Mouse (Mus musculus): ENCODE measurements at regions not wholly inside any gene's neighbourhood (a gene's known extent, or its start where the extent isn't known, plus 50 kb on each side); places are given as distances from the start of the nearest gene placed in this dataset.

- Histone ChIP-seq H3K27me3 (peaks cover 16% of the 10 kb centered on the region; the same call in 1 of the 2 replicates), H3K4me2 (no peak overlapping the region), H3K27ac (replicated peaks) (no peak overlapping the region), H3K36me3 (no peaks in the 10 kb centered on the region), H3K4me3 (no peak overlapping the region), H3K4me1 (replicated peaks) (peaks cover 64% of the 10 kb centered on the region), H3K9ac (no peak overlapping the region), H3K9me3 (no peaks in the 10 kb centered on the region)
- ATAC-seq (ENCODE audit: low read depth) = no peak; the same call in 1 of the 2 replicates
- 28% methylated on average over 8 of the region's 8 CpGs for WGBS
These were observed 76.4 kb downstream of the Ackr3 start for GRCm38 (mm10) chr1:90280227-90280626.

- Histone ChIP-seq H3K27me3 (peaks cover 10% of the 10 kb centered on the region; the same call in 1 of the 2 replicates), H3K9ac (no peak overlapping the region), H3K4me1 (replicated peaks) (peaks cover 71% of the 10 kb centered on the region), H3K4me3 (no peak overlapping the region), H3K4me2 (no peak overlapping the region), H3K9me3 (no peaks in the 10 kb centered on the region), H3K27ac (replicated peaks) (no peak overlapping the region), H3K36me3 (no peaks in the 10 kb centered on the region)
- WGBS = 95% methylated on average over 1 of the region's 1 CpGs
- ATAC-seq (ENCODE audit: low read depth) = no peak
These were observed 77.5 kb downstream of the Ackr3 start for GRCm38 (mm10) chr1:90281255-90281654.

GRCm38 (mm10) chr1:90281956-90282355 lies 78.2 kb downstream of the Ackr3 start:
- H3K27me3 ChIP-seq = 0 out of 2 replicates have a peak, but pooled peaks cover 6% of the 10 kb centered on the region
- H3K27ac ChIP-seq (replicated peaks) = no peak overlapping the region
- H3K4me2 ChIP-seq = no peak overlapping the region
- WGBS = 91% methylated on average over 6 of the region's 6 CpGs
- H3K9ac ChIP-seq = no peak overlapping the region
- no peak overlapping the region for H3K4me3 ChIP-seq
- peaks cover 71% of the 10 kb centered on the region for H3K4me1 ChIP-seq (replicated peaks)
- ATAC-seq (ENCODE audit: low read depth) = no peak
- H3K9me3 ChIP-seq = no peaks in the 10 kb centered on the region
- H3K36me3 ChIP-seq = no peaks in the 10 kb centered on the region

GRCm38 (mm10) chr1:90282367-90282766 lies 78.6 kb downstream of the Ackr3 start:
- Histone ChIP-seq H3K4me1 (replicated peaks) (peaks cover 68% of the 10 kb centered on the region), H3K4me2 (no peak overlapping the region), H3K36me3 (no peaks in the 10 kb centered on the region), H3K27me3 (0 out of 2 replicates have a peak, but pooled peaks cover 4% of the 10 kb centered on the region), H3K4me3 (no peak overlapping the region), H3K9me3 (no peaks in the 10 kb centered on the region), H3K9ac (no peak overlapping the region), H3K27ac (replicated peaks) (no peak overlapping the region)
- no peak for ATAC-seq (ENCODE audit: low read depth)
- 83% methylated on average over 8 of the region's 8 CpGs for WGBS

GRCm38 (mm10) chr1:90283176-90283775 lies 79.5 kb downstream of the Ackr3 start:
- Histone ChIP-seq H3K4me3 (no peak overlapping the region), H3K4me2 (no peak overlapping the region), H3K36me3 (no peaks in the 10 kb centered on the region), H3K9me3 (no peaks in the 10 kb centered on the region), H3K4me1 (replicated peaks) (peaks cover 64% of the 10 kb centered on the region), H3K27ac (replicated peaks) (peak overlapping the region; percentile 24; the same call in 1 of the 2 replicates), H3K27me3 (0 out of 2 replicates have a peak, but pooled peaks cover 4% of the 10 kb centered on the region), H3K9ac (no peak overlapping the region)
- no peak for ATAC-seq (ENCODE audit: low read depth)
- WGBS = 36% methylated on average over 11 of the region's 11 CpGs

- Histone ChIP-seq H3K27me3 (0 out of 2 replicates have a peak, but pooled peaks cover 4% of the 10 kb centered on the region), H3K36me3 (no peaks in the 10 kb centered on the region), H3K9me3 (no peaks in the 10 kb centered on the region), H3K4me1 (replicated peaks) (peaks cover 63% of the 10 kb centered on the region), H3K4me3 (no peak overlapping the region), H3K27ac (replicated peaks) (no peak overlapping the region), H3K4me2 (no peak overlapping the region), H3K9ac (no peak overlapping the region)
- ATAC-seq (ENCODE audit: low read depth) = no peak
- 69% methylated on average over 6 of the region's 6 CpGs for WGBS
These were observed 80.3 kb downstream of the Ackr3 start for GRCm38 (mm10) chr1:90283912-90284636.

- Histone ChIP-seq H3K27me3 (no peaks in the 10 kb centered on the region), H3K27ac (replicated peaks) (no peak overlapping the region), H3K9me3 (no peaks in the 10 kb centered on the region), H3K4me2 (no peak overlapping the region), H3K4me1 (replicated peaks) (peaks cover 63% of the 10 kb centered on the region), H3K9ac (no peak overlapping the region), H3K36me3 (no peaks in the 10 kb centered on the region), H3K4me3 (no peak overlapping the region)
- ATAC-seq (ENCODE audit: low read depth) = no peak
- WGBS = 56% methylated on average over 4 of the region's 4 CpGs
These were observed 81.5 kb downstream of the Ackr3 start for GRCm38 (mm10) chr1:90285318-90285717.

GRCm38 (mm10) chr1:90287251-90287650 lies 83.5 kb downstream of the Ackr3 start:
- ATAC-seq (ENCODE audit: low read depth) = no peak
- WGBS = 88% methylated on average over 3 of the region's 3 CpGs
- Histone ChIP-seq H3K4me1 (replicated peaks) (peaks cover 68% of the 10 kb centered on the region), H3K27ac (replicated peaks) (no peak overlapping the region), H3K27me3 (no peaks in the 10 kb centered on the region), H3K4me2 (no peak overlapping the region), H3K4me3 (no peak overlapping the region), H3K9ac (no peak overlapping the region), H3K36me3 (no peaks in the 10 kb centered on the region), H3K9me3 (no peaks in the 10 kb centered on the region)

GRCm38 (mm10) chr1:90288892-90289731 lies 85.3 kb downstream of the Ackr3 start:
- peak; percentile 3; the same call in 1 of the 2 replicates for ATAC-seq (ENCODE audit: low read depth)

GRCm38 (mm10) chr1:90289732-90290215 lies 86.0 kb downstream of the Ackr3 start:
- Histone ChIP-seq H3K9ac (0 out of 2 replicates have a peak overlapping the region, but pooled peaks have one; percentile 8), H3K27ac (replicated peaks) (peak overlapping the region; percentile 52), H3K27me3 (no peaks in the 10 kb centered on the region), H3K4me2 (no peak overlapping the region), H3K9me3 (no peaks in the 10 kb centered on the region), H3K36me3 (no peaks in the 10 kb centered on the region), H3K4me3 (no peak overlapping the region), H3K4me1 (replicated peaks) (peaks cover 43% of the 10 kb centered on the region)
- peak; percentile 25 for ATAC-seq (ENCODE audit: low read depth)
- 18% methylated on average over 6 of the region's 6 CpGs for WGBS

More at GRCm38 (mm10) chr1:90288892-90289731, 85.3 kb downstream of the Ackr3 start:
- no peak overlapping the region for H3K27ac ChIP-seq (replicated peaks)
- H3K9me3 ChIP-seq = no peaks in the 10 kb centered on the region
- peaks cover 50% of the 10 kb centered on the region for H3K4me1 ChIP-seq (replicated peaks)
- no peak overlapping the region for H3K4me3 ChIP-seq
- no peaks in the 10 kb centered on the region for H3K27me3 ChIP-seq
- no peak overlapping the region for H3K4me2 ChIP-seq
- H3K36me3 ChIP-seq = no peaks in the 10 kb centered on the region
- 59% methylated on average over 8 of the region's 8 CpGs for WGBS
- H3K9ac ChIP-seq = no peak overlapping the region

- peak overlapping the region; percentile 52 for H3K27ac ChIP-seq (replicated peaks)
- no peak overlapping the region for H3K4me3 ChIP-seq
- H3K27me3 ChIP-seq = no peaks in the 10 kb centered on the region
- peaks cover 35% of the 10 kb centered on the region for H3K4me1 ChIP-seq (replicated peaks)
- no peaks in the 10 kb centered on the region for H3K36me3 ChIP-seq
- H3K9ac ChIP-seq = no peak overlapping the region
- WGBS = 31% methylated on average over 7 of the region's 7 CpGs
- ATAC-seq (ENCODE audit: low read depth) = peak; percentile 64; the same call in 1 of the 2 replicates
- H3K9me3 ChIP-seq = no peaks in the 10 kb centered on the region
- no peak overlapping the region for H3K4me2 ChIP-seq
These were observed 86.8 kb downstream of the Ackr3 start for GRCm38 (mm10) chr1:90290428-90291197.
